Mouse (Mus musculus) forebrain, embryonic 15.5 days (tissue): ENCODE data around the gene Cela3b. TPM values are rescaled to one million over a fixed set of nuclear protein-coding genes. Genes with fewer than 3 reads are reported as not detected.

ENCODE experiments used
- ATAC-seq: fragments of 200-750 bp; cut with Nextera tagmentation; replicated peaks from 2 replicates; pipeline ENCODE4 v1.8.0; 2017; ENCODE audit warnings: mild to moderate bottlenecking, moderate TSS enrichment, moderate library complexity
- H3K27ac ChIP-seq: fragments of 300-500 bp; sonication (generic); replicated peaks from 2 replicates; pipeline ENCODE4 v1.5.1; 2015; ENCODE audit warnings: mild to moderate bottlenecking, inconsistent platforms
- H3K27me3 ChIP-seq: fragments of 300-500 bp; sonication (generic); 2 replicates; pipeline ENCODE4 v1.6.1; 2015; ENCODE audit warnings: inconsistent platforms
- H3K36me3 ChIP-seq: fragments of 300-500 bp; sonication (generic); 2 replicates; pipeline ENCODE4 v1.6.1; 2015; ENCODE audit warnings: mild to moderate bottlenecking, inconsistent platforms
- H3K4me1 ChIP-seq: fragments of 300-500 bp; sonication (generic); 2 replicates; pipeline ENCODE4 v1.6.1; 2015; ENCODE audit warnings: inconsistent platforms
- H3K4me2 ChIP-seq: fragments of 300-500 bp; sonication (generic); replicated peaks from 2 replicates; pipeline ENCODE4 v1.6.1; 2015; ENCODE audit warnings: mild to moderate bottlenecking, inconsistent platforms
- H3K4me3 ChIP-seq: fragments of 300-500 bp; sonication (generic); 2 replicates; pipeline ENCODE4 v1.5.1; 2015; ENCODE audit warnings: mild to moderate bottlenecking, inconsistent platforms
- H3K9ac ChIP-seq: fragments of 300-500 bp; sonication (generic); replicated peaks from 2 replicates; pipeline ENCODE4 v1.6.1; 2015; ENCODE audit warnings: mild to moderate bottlenecking, inconsistent platforms
- H3K9me3 ChIP-seq: fragments of 300-500 bp; sonication (generic); 2 replicates; pipeline ENCODE4 v1.6.1; 2016; ENCODE audit warnings: inconsistent platforms
- WGBS: fragments of 180-500 bp; shearing (Covaris S2); methylation state at CpG from one replicate; pipeline ENCODE4 v1.1.7; 2015; ENCODE audit warnings: mixed read lengths; 5-methylcytosine and 5-hydroxymethylcytosine counted together
- polyA plus RNA-seq: library from polyadenylated mRNA; unstranded; fragments of >200 nt; fragmentation: Nextera tagmentation; extraction: Ambion mirVana; gene quantifications from 2 replicates; pipeline ENCODE4 v1.2.1, GENCODE M21; 2015

Cela3b gene
- polyA plus RNA-seq, 1 experiment from 2014 or later = not detected

GRCm38 (mm10) chr4:137470701-137471317 lies 40.5 kb upstream of the Cela3b start:
- Histone ChIP-seq H3K27ac (no peak overlapping the region), H3K4me1 (peaks cover 22% of the 10 kb centered on the region), H3K36me3 (no peaks in the 10 kb centered on the region), H3K4me3 (no peak overlapping the region), H3K4me2 (no peak overlapping the region), H3K9me3 (no peaks in the 10 kb centered on the region), H3K9ac (no peak overlapping the region), H3K27me3 (peaks cover 4% of the 10 kb centered on the region; the same call in 1 of the 2 replicates)
- ATAC-seq = no peak
- whole genome bisulfite sequencing = 70% methylated on average over 9 of the region's 9 CpGs

DNA sequence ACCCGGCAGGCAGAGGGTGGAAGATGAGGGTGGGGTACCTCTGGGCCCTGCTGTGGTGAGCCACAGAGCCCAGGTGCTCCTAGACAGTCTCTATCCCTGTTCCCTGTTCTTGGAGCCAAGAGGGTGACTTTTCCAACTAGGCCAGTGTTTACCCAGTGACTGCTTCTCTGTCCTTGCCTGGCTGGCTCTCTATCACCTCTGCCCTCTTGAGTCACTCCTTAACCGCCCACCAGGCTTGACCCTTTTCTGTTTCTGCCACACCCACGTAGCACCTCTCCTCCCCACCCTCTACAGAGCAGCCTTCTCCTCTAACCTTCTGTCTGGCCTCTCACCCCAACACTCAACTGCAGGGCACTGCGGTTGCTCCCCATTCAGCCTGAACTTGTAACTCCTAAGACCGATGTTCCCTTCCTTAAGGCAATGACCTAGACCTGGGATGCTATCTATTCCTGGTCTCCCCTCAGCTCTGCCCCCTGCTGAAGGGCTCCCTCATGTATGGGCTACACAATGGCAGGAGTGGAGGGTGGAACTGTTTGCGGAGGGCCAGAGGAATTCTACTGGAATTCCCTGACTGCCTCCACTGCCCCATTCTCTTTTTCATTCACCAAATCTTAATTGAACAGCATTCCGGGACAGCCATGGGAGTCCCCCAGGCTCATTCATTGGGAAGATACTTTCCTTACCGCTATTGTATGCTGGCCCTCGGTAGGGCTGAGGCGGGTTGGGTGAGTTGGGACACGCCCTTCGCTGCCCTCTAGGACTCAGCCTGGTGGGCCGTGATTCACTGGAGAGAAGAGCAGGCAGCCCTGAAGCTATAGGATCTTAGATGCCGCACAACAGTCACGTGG lies 39.7 kb upstream of the Cela3b start:
- no peaks in the 10 kb centered on the region for H3K36me3 ChIP-seq
- no peak for ATAC-seq
- H3K9me3 ChIP-seq = no peaks in the 10 kb centered on the region
- 32% methylated on average over 15 of the region's 15 CpGs for WGBS
- peaks cover 4% of the 10 kb centered on the region; the same call in 1 of the 2 replicates for H3K27me3 ChIP-seq
- peak overlapping the region; percentile 96 for H3K4me2 ChIP-seq
- H3K27ac ChIP-seq = no peak overlapping the region
- H3K4me1 ChIP-seq = peaks cover 22% of the 10 kb centered on the region
- no peak overlapping the region for H3K9ac ChIP-seq
- H3K4me3 ChIP-seq = 0 out of 2 replicates have a peak overlapping the region, but pooled peaks have one; percentile 47

DNA sequence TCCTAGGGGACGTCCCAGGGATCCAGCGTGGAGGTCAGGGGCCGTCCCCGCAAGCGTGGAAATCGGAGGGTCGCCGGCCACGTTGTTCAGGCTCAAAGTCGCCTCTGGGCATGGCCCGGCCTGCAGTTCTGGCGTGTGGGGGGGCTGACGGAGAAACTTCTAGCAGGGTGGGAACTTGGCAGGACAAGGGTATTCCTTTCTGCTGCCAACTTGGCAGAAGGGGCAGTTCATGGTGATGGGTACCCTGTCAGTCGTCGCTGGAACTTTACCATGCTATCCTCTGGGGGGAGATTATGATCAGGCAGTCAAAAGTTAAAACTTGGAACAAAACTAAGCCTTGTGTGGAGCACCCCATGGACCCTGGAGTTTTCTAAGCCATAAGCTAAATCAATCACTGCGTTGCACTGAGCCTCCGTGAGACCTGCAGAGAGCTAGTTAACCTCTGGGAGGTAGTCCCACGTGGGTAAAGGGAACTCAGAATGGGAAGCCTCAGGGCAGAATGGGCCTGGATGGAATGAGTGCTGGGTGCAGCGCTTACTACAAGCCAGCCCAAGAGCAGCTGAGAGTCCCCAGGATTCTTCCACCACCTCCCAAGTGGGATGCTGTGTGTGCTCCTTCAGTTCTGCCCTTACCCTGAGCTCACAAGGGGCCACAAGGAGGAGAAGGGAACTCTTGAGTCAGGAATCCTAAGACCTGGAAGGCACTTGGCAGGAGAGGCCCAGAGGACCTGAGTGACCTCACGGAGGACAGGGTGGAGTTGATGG lies 38.9 kb upstream of the Cela3b start:
- H3K27ac ChIP-seq = peak overlapping the region; percentile 51; the same call in 1 of the 2 replicates

DNA sequence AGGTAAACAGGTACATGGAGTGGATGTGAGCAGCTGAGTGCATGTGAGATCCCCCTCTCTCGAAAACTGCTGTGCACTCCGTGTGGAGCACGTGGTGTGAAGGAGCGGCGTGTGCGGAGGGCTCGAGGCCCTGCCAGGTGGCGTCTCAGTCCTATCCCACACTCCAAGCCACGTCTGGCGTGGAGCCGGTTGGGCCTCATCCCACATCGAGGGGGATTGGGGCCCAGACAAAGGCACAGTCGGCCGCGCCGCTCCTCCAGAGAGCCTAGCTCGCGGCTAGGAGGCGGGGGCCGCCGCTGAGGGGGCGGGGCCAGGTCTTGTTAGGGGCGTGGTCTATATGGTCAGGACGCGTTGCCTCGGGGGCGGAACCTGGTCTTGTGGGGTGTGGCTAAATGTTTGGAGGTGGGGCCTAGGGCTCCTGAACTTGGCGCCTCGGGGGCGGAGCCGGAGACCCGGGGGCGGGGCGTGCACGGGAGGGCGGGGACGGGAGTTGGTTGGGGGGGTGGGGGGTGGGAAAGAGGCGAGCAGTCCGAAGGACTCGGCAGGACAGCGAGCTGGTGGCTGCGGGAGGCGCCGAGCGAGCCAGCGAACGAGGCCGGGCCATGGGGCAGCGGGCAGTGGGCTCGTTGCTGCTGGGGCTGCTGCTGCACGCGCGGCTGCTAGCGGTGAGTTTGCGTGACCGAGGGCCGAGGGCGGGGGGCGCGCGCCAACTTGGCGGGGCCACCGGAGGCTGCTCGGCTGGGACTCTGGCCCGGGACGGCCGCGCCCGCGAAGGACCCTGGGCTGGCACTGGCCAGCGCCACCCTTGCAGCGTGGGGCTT lies 38.1 kb upstream of the Cela3b start, which contains the start of gene Hspg2:
Hspg2 (plus strand) TSS at position 510 of the 821 bp plus-strand sequence.
- 1% methylated on average over 69 of the region's 72 CpGs for WGBS
- peaks cover 4% of the 10 kb centered on the region; the same call in 1 of the 2 replicates for H3K27me3 ChIP-seq
- H3K27ac ChIP-seq = peak within 1 kb of the TSS; percentile 51; the same call in 1 of the 2 replicates
- peak within 1 kb of the TSS; percentile 53 for H3K9ac ChIP-seq
- H3K9me3 ChIP-seq = no peaks in the 10 kb centered on the region
- peak within 1 kb of the TSS; percentile 47 for H3K4me3 ChIP-seq
- H3K4me2 ChIP-seq = peak within 1 kb of the TSS; percentile 96
- H3K36me3 ChIP-seq = no peaks in the 10 kb centered on the region
- peak; percentile 85 for ATAC-seq
- peaks cover 22% of the 10 kb centered on the region for H3K4me1 ChIP-seq

More for the DNA sequence above, 38.9 kb upstream of the Cela3b start:
- WGBS = 4% methylated on average over 20 of the region's 20 CpGs
- Histone ChIP-seq H3K9me3 (no peaks in the 10 kb centered on the region), H3K36me3 (no peaks in the 10 kb centered on the region), H3K27me3 (peaks cover 4% of the 10 kb centered on the region; the same call in 1 of the 2 replicates), H3K9ac (peak overlapping the region; percentile 53), H3K4me2 (peak overlapping the region; percentile 96), H3K4me3 (peak overlapping the region; percentile 47), H3K4me1 (peaks cover 22% of the 10 kb centered on the region)
- ATAC-seq = no peak; the same call in none of the 2 replicates

DNA sequence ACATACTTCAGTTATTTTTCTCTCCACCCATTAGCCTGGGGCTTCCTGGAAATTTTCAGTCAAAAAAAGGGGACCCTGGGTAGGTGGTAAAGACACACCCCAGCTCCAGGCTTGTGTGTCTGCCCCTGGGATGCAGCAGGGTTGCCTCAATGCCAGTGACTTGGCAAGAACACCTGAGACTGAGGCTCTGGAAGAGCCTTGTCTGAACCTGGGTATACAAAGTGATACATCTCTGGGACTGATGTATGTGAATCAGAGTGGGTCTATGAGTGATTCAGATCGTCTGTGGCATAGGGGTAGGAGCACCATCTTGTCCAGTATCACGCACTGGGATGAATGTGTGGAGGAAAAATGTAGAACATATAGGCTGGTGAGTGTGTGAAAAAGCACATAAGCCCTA lies 37.2 kb upstream of the Cela3b start:
- H3K4me2 ChIP-seq = no peak overlapping the region
- 0 out of 2 replicates have a peak overlapping the region, but pooled peaks have one; percentile 41 for H3K27ac ChIP-seq
- H3K4me1 ChIP-seq = peaks cover 22% of the 10 kb centered on the region
- WGBS = 88% methylated on average over 2 of the region's 2 CpGs
- peaks cover 4% of the 10 kb centered on the region; the same call in 1 of the 2 replicates for H3K27me3 ChIP-seq
- H3K9me3 ChIP-seq = no peaks in the 10 kb centered on the region
- no peak for ATAC-seq
- no peaks in the 10 kb centered on the region for H3K36me3 ChIP-seq
- H3K9ac ChIP-seq = no peak overlapping the region
- H3K4me3 ChIP-seq = no peak overlapping the region

DNA sequence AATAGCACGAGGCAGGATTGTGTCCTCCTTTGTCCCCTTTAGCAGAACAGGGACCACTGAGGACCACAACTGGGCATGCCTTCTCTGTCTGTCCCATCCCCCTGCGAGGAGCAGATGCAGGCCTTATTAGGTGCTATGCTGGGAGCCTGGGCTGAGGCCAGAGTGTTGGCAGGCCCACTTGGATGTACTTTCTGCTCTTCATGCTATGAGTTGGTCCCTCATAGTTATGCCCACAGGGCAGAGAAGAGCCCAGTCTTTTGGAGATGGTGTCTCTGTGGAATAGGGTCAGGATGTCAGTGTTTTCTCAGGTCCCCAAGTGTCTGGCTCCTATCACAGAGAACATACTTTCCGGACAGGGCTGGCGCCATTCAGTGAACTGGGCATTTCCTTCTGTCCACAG lies 36.7 kb upstream of the Cela3b start:
- ATAC-seq = no peak

DNA sequence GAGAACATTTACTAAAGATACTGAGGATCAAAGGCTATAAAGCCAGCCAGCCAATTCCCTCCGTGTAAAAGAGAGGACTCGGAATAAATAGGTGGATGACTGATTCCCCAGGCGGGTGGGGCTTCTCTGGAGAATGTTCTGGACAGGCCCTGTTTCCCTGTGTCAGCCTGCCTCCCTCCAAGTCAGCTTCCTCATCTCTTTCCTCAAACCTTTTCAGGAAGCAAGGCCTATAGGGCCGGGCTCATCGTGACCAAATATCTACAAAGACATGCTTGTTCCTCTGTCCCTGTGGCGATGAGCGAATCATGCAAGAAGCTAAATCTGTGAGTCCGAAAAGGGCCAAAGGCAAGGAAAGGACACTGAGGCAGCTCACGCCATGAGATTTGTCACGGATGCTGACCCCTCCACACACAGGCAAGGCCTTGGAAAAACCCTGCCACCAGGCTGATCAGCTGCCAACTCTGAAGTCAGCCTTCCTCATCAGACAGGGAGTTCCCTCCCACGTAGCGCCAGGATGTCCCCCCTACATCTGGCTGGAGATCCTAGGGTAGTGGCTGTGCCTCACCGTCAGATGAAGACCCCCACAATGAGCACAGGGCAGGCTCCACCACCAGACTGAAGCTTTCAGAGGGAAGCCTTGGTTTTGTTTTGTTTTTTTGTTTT lies 34.9 kb upstream of the Cela3b start:
- 75% methylated on average over 13 of the region's 13 CpGs for WGBS
- H3K27me3 ChIP-seq = peaks cover 4% of the 10 kb centered on the region; the same call in 1 of the 2 replicates
- H3K4me1 ChIP-seq = peaks cover 22% of the 10 kb centered on the region
- no peaks in the 10 kb centered on the region for H3K36me3 ChIP-seq
- no peak for ATAC-seq
- no peak overlapping the region for H3K4me3 ChIP-seq
- H3K9me3 ChIP-seq = no peaks in the 10 kb centered on the region
- H3K27ac ChIP-seq = no peak overlapping the region
- H3K4me2 ChIP-seq = no peak overlapping the region
- H3K9ac ChIP-seq = no peak overlapping the region

More for the DNA sequence above, 36.7 kb upstream of the Cela3b start:
- WGBS = 82% methylated on average over 4 of the region's 4 CpGs
- Histone ChIP-seq H3K36me3 (no peaks in the 10 kb centered on the region), H3K27me3 (peaks cover 4% of the 10 kb centered on the region; the same call in 1 of the 2 replicates), H3K9ac (no peak overlapping the region), H3K4me2 (no peak overlapping the region), H3K4me1 (peaks cover 22% of the 10 kb centered on the region), H3K9me3 (no peaks in the 10 kb centered on the region), H3K4me3 (no peak overlapping the region), H3K27ac (0 out of 2 replicates have a peak overlapping the region, but pooled peaks have one; percentile 41)

DNA sequence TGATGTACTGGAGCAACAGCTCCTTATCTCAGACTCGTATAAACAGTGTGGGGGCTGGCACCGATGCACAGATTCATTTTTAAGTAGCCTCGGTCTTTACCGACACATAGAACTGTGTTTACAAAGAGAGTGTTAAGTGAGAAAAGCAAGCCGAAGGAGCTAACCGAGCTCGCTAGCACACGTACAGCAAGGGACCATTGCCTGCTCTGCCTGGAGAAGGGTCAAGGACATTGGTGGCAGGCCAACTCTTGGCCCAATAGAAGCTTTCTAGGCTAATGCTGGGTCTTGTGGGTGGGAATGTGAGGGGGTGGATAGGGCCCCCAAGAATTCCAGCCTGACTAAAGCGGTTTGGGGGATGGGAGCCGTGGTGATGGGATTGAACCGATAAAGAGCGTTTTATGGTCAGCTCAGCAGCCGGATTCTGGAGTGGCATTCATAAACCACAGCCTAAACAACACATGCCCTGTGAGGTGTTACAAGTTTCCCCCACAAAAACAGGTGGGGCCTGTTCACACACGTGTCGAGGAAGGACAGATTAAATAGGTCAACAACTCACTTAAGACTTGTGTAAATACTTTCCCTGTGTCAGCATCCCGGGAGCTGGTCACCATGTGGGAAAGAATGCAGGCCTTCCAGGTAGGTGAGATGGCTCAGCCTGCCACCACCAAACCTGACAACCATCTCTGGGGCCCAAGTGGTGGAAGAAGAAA lies 31.8 kb upstream of the Cela3b start:
- Histone ChIP-seq H3K4me1 (no peaks in the 10 kb centered on the region), H3K9me3 (no peaks in the 10 kb centered on the region), H3K4me3 (no peak overlapping the region), H3K9ac (no peak overlapping the region), H3K27me3 (no peaks in the 10 kb centered on the region), H3K4me2 (no peak overlapping the region), H3K27ac (no peak overlapping the region), H3K36me3 (no peaks in the 10 kb centered on the region)
- WGBS = 91% methylated on average over 16 of the region's 16 CpGs
- ATAC-seq = no peak

GRCm38 (mm10) chr4:137461217-137461616 lies 30.9 kb upstream of the Cela3b start:
- Histone ChIP-seq H3K9me3 (no peaks in the 10 kb centered on the region), H3K36me3 (no peaks in the 10 kb centered on the region), H3K4me2 (no peak overlapping the region), H3K27me3 (no peaks in the 10 kb centered on the region), H3K4me3 (no peak overlapping the region), H3K27ac (no peak overlapping the region), H3K9ac (no peak overlapping the region), H3K4me1 (no peaks in the 10 kb centered on the region)
- no peak for ATAC-seq
- 72% methylated on average over 4 of the region's 4 CpGs for WGBS

DNA sequence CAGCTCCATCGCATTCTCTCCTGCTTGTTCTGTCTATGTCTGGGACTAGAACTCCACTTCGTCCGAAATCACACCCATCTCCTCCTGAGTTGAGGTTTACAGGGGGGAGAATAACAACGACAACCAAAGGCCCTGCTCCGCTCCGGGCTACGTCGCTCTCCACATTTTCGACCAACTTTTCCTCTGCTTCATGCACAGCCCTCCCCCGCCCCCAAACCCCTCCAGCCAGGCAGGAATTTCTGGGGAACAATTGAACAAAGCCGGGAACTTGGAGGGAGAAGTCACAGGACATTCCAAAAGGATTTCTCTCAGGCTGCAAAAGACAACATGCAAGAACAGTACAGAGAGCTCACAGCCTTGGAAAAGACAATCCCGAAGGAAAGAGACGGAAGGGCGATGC lies 30.3 kb upstream of the Cela3b start:
- H3K9me3 ChIP-seq = no peaks in the 10 kb centered on the region
- H3K4me1 ChIP-seq = no peaks in the 10 kb centered on the region
- H3K4me3 ChIP-seq = no peak overlapping the region
- no peaks in the 10 kb centered on the region for H3K27me3 ChIP-seq
- no peak overlapping the region for H3K9ac ChIP-seq
- WGBS = 60% methylated on average over 14 of the region's 14 CpGs
- ATAC-seq = no peak
- H3K27ac ChIP-seq = no peak overlapping the region
- H3K36me3 ChIP-seq = no peaks in the 10 kb centered on the region
- H3K4me2 ChIP-seq = no peak overlapping the region
